Mouse (Mus musculus): ENCODE data around the gene Evx2. TPM values are rescaled to one million over a fixed set of nuclear protein-coding genes. Genes with fewer than 3 reads are reported as not detected.

Gene Evx2
- total RNA-seq, 2 experiments from 2014 or later, result not detected

DNA sequence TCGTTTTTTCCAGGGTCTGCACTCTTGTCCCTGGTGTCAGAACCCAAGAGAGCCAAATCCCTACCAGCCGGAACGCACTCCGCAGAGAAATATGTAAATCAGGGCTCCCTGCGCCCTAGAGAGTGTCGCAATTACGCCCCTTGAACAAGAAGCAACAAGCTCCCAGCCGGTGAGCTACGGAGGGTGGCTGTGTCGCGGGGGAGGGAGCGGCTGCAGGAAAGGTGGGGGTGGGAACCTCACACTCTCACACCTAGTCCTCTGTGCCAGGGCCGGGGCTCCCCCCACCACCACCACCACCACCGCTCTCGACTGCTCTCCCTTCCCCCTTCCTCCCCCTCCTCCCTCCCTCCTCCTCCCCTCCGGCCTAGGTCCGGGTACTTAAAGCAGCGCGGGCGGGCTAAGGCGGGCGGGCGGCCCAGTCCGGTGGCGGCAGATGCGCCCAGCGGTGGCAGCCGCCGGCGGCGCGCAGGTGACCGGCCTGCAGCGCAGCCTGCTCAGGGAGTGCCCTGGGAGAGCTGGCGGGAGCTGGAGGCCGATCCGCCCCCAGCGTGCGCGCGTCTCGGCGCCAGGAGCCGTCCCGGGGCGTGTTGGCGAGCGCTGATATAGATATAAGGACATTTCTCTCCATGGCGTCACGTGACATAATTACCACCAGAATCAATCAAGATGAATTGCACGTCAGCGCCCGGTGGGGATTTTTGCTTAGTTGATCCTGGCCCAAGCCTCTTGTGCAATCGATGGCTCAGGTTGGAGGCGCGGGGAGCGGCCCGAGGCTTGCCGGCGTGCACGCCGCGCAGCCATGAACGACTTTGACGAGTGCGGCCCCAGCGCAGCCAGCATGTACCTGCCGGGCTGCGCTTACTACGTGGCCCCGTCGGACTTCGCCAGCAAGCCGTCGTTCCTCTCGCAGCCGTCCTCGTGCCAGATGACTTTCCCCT lies 22.5 kb upstream of the Evx2 start:
- DNase-seq (ENCODE audit: low spot score), result no peak

DNA sequence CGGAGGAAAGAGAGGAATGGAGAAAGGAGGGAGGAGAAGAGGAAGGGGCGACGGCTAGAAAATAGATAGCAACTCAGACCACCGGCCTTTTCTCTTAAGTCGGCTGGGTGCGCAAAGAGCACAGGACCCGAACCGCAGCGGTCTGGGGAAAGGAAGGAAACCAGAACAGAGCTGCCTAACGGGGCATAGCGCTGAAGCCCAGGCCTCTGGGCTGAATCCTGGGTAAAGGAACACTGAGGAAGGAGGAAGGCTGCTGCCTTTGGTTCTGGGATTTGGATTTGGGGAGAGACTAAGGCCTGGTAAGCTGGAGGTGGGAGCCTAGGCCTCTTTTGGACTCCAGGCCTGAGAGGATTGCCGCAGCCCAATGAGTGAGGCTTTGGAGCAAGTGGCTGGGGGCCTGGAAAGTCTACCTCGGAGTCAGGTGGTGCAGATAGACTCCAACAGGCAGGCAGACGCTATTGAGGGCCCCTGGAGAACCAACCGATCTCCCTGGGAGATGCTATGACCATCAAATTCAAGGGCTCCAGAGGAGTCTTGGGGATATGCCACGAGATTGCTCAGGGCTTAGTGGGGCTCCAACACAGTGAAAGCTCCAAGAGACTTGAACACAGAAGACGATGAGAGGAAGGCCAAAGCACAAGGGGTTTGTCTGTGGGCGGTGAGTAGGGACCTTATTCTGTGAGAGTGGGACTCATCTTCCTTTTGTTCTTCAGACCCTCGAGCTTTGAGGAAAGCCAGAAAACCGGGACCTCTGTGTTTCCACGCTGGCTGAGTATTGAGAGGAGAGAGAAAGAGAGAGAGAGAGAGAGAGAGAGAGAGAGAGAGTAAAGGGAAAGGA lies 21.4 kb upstream of the Evx2 start:
- DNase-seq (ENCODE audit: low spot score), result no peak

DNA sequence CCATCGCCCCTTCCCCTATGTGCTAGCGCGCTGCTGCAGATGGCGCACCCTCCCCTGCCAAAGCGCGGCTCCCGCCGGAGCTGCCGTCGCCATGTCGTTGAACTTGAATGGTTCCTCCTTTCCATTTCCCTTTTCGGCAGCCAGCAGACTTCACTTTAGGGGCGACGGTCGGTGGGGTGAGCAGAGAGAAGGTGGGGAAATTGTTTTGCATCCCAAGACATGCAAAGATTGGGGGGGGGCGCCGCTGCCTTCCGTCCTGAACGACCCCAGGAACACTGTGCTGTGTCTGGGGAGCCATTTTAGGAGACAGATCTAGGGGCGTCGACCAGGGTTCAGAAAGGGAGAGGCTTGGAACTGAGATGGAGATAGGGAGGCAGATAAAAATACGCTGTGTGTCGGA lies 20.6 kb upstream of the Evx2 start:
- no peak for DNase-seq (ENCODE audit: low spot score)

DNA sequence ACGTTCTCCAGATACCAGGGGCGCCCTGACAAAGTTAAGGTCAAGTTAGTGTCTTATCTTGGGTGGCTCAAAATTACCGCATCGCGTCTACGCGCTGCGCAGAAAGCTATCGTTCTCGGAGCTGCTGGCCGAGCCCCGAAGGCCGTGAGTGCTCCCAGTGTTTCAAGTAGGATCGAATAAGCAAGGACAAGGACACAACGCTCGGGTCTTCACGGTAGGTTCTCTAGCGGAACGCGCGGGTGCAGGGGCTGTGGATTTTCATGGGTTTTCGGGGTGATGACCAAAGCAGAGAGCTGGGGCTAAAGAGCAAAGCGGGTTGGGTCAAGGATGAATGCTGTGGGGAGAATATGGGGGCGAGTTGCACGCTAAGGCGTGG lies 20.2 kb upstream of the Evx2 start:
- no peak for DNase-seq (ENCODE audit: low spot score)

DNA sequence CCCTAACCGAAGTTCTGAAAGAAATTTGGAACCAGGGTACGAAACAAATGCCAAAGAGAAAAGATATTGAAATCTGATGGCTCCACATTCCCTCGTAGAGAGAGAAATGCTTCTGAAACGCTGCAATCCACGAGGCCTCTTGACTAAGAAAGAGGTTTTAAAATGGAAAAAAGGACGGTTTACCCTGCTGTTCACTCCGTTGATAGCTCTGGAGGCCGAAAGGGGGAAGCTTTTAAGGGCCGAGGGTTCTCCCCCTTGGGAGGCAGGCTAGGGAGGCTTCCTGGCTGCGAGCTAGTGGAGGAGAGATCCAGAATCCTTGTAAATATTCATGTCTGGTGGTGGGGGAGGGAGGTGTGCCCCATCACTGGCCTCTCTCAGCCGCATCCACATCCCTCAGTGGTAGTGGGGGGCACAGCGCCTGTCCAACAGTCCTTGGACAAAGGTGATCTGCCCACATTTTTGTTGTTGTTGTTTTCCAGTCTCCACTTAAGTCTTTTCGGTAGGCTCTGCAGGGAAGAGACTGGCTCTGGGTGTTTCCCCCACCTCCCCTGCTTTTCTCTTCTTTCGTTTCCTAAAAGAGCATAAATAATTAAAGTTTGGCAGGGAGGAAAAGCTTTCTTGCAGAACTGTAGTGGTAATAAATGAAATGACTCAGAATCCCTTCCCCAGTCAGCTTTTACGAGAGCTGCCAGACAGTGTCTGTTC lies 19.7 kb upstream of the Evx2 start, which contains the start of gene Hoxd11:
TSS of gene Hoxd11 (plus strand) at position 667 of the 705 bp plus-strand sequence.
- DNase-seq (ENCODE audit: low spot score), result no peak

DNA sequence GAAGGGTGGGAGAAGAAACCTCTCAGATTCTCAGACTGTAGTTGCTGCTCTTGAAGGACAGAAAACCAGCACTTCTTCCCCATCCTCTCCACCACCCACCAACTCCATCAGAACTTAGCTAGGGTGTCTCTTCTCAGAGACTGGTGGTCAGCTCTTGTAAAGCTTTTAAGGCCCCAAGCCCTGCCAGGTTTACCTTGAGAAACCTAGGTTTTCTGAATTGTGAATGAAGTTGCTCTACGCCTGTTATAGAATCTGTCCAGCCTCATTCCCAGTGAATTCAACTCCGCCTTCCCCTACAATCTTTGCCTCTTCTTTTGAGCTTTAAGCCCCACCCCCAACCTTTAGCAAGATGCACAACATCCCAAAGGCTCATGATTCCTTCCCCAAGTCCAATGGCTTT lies 17.7 kb upstream of the Evx2 start:
- DNase-seq (ENCODE audit: low spot score), result no peak

DNA sequence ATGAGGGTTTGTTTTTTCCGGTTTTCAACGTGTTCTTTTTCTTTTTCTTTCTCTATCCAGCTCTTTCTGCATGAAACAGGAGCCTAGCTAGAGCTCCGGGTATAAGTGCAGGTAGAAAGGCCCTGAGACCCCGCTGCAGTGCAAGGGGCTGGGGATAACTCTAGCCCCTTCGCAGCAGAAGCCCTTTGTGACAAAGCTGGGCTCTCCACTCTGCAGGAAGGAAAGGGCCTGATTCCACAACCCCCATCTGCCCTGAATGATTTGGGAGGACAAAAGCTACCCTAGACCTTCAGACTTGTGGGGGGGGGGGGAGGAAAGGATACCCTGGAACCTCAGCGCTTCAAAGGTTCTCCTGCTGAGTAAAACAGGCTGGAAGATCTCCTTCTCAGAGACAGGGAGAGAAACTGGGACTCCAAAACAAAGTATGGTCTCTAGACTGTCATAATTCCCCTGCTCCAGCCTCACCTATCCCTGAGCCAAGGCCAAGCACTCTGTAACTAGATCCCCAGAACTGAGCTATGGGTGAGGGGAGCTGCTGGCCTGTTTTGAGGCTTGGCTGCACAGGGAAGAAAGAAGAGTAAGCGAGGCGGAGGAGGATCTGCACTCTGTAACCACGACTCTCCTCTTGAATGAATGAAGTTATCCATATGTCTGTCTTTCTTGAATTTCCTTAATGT lies 17.2 kb upstream of the Evx2 start:
- no peak for DNase-seq (ENCODE audit: low spot score)

DNA sequence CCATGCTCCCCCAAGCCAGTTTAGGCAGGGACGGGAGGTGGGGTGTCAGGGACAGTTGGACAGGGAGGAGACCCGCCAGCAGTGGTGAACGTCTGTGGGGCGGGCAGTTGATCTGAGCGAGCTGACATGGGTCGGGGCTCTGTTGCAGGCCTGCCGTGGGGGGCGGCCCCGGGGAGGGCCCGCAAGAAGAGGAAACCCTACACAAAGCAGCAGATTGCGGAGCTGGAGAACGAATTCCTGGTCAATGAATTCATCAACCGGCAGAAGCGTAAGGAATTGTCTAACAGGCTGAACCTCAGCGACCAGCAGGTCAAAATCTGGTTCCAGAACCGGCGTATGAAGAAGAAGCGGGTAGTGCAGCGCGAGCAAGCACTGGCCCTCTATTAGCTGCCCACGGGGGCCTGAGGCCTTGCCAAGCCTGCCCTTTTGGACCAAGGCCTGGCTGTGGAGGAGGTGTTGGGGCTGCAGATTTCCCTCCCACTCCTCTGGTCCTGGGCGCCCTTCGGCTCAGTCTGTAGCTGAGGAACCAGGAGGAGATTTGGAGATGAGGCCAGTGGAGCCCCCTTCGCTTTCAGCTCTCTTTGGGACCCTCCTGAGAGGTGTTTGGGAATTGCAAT lies 16.4 kb upstream of the Evx2 start:
- no peak for DNase-seq (ENCODE audit: low spot score)

DNA sequence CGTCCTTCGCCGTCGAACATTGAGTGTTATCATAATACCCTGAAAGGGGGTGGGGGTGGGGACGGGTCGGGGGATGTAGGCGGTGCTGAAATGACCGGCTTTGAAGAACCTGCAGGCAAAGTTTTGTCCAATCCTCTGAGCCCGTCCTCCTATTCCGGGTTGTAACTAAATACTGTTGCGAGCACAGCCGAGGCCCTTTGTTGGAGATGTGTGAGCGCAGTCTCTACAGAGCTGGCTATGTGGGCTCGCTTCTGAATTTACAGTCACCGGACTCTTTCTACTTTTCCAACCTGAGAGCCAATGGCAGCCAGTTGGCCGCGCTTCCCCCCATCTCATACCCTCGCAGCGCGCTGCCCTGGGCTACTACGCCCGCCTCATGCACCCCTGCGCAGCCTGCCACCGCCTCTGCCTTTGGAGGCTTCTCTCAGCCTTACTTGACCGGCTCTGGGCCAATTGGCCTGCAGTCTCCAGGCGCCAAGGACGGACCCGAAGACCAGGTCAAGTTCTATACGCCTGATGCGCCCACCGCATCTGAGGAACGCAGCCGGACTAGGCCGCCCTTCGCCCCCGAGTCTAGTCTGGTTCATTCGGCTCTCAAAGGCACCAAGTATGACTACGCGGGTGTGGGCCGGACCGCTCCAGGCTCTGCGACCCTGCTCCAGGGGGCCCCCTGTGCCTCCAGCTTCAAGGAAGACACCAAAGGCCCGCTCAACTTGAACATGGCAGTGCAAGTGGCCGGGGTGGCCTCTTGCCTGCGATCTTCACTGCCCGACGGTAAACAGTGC lies 15.7 kb upstream of the Evx2 start, which contains the start of gene Hoxd12:
TSS of gene Hoxd12 (plus strand) at position 133 of the 785 bp plus-strand sequence.
- DNase-seq (ENCODE audit: low spot score), result no peak

DNA sequence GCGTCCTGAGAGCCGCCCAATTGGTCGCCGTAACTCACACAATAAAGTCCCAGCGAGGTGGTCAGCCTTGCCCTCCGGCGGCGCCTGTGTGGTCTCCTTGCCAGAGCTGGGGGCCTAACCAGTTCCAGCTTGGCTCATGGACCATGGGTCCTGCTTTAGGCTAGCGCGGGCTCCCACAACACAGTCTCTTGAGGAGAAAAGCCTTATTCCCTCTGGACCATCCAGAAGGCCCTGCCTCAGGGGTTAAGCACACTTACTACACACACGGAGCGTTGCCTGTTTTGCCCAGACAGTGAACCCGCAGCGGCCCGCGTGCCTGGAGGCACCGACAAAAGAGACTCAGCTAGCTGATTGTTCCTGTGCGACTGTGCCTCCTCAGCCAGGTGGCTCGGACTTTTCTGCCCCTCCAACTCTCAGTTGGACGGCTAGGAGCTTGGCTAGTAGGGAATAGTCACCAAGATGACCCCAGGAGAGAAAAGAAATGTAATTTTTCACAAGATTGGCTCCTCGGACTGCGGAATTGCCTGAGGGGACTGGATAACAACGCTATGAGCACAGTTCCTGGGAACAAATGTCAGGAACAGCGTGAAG lies 14.6 kb upstream of the Evx2 start:
- DNase-seq (ENCODE audit: low spot score), result no peak

DNA sequence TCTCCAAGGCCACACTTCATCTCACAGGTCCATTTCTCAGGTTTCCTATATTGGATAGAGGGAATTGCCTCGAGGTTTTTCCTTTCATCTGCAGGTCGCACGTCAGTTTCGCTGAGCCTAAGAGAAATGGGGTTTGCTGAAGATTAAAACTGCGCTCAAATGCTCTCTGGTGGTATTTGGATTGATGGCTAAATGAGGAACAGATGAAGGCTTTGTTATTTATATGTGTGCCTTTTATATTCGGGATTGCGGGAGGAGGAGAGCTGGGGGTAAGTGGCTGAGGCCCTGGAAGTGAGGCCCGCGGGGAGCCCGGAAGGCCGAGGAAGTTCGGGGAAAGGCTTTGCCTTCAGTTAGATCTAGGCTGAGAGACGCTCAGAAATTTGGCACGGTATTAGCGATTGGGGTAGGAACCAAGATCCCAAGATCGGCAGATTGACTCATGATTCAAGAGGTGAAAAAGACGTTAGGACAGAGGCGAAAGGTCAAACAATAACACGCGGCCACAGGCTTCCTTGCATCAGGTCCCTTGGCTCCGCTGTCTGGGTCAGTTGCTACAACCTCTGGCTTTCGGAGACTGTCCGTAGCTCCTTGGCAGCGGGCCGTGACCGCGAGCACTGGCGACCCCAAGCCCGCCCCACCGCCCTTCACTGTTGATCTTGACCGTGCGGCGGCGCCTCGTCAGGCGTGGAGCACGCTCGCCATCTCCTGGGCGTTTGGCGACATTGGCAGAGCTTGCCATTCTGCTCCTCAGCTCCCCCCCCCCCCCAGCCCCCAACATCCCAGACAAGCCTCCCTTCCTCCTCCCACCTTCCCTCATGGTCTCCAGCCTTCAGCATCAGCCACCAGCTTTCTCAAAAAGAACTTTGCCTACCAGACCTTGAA lies 13.4 kb upstream of the Evx2 start:
- DNase-seq (ENCODE audit: low spot score), result peak; percentile 41

DNA sequence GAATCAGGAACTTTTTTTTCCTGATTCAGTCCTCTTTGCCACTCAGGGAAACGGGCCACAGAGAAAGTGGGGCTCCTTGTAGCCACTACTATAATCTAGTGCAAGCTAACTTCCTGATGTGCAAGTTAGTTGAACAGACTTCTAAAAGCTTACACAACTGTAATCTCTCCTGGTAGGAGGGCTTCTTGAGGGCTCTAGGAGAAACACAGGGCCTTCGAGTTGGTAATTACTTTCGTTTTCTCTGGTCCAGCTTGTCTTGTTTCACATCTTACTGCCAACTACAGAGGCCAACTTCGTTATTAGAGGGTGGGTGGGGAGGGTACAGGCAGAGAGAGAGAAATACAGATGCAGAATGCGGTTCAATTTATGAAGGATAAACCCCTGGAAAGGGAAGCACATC lies 12.5 kb upstream of the Evx2 start:
- DNase-seq (ENCODE audit: low spot score), result no peak

DNA sequence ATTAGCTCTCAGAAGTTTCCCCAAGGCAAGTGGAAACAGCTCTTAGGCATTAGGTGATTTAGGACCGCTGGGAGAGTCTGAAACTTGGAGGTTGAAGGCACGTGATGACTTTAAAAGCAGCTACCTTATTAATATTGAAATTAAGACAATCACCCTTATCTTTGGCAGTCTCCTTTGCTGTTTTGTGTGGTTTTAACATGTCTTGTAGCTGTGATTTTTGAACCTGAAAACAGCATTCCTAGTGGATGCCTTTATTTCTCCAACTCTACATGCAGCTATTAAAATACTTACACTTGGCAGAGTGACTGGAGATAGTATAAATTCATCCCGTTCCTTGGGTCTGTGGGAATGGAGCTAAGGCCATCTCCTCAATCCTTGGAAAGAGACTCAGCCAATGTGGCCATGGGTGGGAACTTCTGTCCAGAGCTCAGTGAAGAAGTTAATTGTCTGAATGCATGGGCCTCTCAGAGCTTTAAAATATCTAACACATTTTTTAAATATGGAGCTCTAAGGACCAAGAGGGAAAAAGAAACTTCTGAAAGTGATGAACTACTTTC lies 11.4 kb upstream of the Evx2 start:
- no peak for DNase-seq (ENCODE audit: low spot score)

DNA sequence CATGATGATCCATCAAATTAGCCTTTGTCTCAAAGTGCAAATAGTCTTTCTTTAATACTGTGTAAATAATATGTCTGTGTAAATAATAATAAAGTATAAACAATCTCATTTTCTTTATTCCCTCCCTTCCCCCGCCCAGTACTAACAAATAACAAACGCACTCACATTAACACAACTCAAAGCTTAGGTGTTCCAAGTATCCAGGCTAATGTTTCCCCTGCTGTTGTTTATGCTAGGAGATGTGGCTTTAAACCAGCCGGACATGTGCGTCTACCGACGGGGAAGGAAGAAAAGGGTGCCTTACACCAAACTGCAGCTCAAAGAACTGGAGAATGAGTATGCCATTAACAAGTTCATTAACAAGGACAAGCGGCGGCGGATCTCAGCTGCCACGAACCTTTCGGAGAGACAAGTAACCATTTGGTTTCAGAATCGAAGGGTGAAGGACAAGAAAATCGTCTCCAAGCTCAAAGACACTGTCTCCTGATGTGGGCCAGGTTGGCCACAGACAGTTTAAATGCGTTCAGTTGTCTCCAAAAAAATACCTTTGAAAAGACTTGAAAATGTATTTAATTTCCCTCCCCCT lies 10.4 kb upstream of the Evx2 start:
- no peak for DNase-seq (ENCODE audit: low spot score)

DNA sequence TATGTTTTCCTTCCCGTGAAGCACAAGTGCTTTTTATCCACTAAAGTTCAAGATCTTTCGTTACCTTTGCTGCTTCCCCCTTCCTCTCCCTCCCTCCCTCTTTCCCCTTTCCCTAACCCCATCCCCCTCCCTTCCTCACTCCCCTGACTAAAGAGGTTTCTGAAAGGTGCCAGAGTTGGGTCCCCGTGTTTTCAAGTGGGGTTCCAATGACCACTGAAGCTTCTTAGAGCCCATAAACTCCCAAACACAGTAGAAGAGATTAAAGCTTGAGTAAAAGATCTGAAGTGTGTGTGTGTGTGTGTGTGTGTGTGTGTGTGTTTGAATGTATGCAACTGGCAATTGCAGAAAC lies 9.8 kb upstream of the Evx2 start:
- no peak for DNase-seq (ENCODE audit: low spot score)

DNA sequence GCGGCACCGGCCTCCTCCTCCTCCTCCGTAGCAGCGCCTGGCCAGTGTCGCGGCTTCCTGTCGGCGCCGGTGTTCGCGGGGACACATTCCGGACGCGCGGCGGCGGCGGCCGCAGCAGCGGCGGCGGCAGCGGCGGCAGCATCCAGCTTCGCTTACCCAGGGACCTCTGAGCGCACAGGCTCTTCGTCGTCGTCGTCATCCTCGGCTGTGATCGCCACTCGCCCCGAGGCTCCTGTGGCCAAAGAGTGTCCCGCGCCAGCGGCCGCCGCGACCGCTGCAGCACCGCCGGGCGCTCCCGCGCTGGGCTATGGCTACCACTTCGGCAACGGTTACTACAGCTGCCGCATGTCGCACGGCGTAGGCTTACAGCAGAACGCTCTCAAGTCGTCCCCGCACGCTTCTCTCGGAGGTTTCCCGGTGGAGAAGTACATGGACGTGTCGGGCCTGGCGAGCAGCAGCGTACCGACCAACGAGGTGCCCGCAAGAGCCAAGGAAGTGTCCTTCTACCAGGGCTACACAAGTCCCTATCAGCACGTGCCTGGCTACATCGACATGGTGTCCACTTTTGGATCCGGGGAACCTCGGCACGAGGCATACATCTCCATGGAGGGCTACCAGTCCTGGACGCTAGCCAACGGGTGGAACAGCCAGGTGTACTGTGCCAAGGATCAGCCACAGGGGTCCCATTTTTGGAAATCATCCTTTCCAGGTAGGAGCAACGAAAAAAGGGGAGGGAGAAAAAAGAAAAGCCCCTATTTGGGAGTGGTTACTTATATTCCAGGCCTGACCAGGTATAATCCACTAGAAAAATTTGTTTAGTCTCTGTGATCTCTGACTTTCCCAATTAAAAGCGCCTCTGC lies 9.2 kb upstream of the Evx2 start:
- DNase-seq (ENCODE audit: low spot score), result no peak

DNA sequence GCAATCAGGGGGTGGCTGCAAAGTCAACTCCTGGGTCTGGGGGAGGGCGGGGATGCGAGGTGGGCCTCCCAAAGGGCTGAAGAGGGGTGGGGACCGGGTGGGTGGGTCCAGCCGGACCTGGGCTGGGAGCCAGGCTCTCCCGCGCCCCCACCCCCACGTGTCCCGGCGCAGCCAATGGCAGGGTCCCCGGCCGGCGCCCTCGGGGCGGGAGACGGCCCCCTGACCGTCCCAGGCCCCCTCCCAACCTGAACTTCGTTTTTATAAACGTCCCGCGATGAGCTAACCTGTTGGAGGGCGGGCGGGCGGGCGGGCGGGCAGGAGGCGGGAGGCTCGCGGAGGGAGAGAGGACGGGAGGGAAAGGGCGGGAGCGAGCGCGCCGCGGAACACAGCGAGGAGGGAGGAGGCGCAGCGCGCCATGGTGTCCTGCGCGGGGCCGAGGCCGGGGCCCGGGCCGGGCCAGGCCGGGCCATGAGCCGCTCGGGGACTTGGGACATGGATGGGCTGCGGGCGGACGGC lies 8.5 kb upstream of the Evx2 start, which contains the start of gene Hoxd13:
TSS of gene Hoxd13 (plus strand) at position 469 of the 516 bp plus-strand sequence.
- DNase-seq (ENCODE audit: low spot score), result no peak

All from gastrocnemius, adult 18-20 months (tissue).